Mouse (Mus musculus) spleen, adult 10 weeks (tissue): ENCODE data around the gene Atpaf2. TPM values are rescaled to one million over a fixed set of nuclear protein-coding genes. Genes with fewer than 3 reads are reported as not detected.

Source experiments
- polyA plus RNA-seq: library from polyadenylated mRNA; stranded (reverse); fragments of 350-450 nt; fragmentation: Illumina TruSeq; extraction: RNeasy Lipid Tissue Mini Kit (QIAGEN cat#74804); gene quantifications from one replicate; pipeline ENCODE4 v1.2.3, GENCODE M21; 2015; ENCODE audit warnings: low replicate concordance; ENCODE audit not compliant: insufficient read depth

Gene Atpaf2
- polyA plus RNA-seq = 24.9 TPM

DNA sequence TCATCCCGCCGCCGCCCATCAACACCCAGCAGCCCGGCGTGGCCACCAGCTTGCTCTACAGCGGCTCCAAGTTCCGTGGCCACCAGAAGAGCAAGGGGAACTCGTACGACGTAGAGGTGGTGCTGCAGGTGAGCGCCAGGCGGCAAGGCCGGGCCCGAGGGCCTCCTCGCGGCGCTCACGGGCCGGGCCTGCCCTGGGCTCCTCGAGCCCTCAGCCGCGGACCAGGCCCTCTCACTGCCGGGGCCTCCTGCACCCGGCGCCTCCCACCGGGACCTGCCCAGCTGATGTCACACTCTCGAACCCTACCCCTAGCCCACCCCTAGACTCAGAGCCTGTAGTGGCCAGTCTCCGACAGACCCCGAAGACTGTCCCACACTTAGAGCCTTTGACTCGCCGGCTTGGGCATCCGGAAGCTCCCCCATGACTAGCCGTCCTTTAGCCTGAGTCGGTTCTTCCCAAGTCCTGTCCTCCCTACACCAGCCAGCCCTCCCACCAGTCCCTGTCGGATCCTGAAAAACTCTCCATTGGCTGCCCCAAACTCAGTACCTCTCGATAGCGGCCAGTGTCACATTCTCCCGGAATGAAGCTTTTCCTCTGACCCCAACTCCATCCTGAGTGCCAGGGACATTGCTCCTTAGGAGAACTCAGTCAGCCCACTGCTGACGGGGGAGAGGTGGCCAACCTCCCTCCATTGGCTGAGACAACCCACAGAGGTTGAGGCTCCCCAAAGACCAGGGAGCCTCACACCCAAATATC lies at the start of gene Atpaf2:
TSS of gene Atpaf2 (minus strand) at position 741 of the 756 bp plus-strand sequence.

DNA sequence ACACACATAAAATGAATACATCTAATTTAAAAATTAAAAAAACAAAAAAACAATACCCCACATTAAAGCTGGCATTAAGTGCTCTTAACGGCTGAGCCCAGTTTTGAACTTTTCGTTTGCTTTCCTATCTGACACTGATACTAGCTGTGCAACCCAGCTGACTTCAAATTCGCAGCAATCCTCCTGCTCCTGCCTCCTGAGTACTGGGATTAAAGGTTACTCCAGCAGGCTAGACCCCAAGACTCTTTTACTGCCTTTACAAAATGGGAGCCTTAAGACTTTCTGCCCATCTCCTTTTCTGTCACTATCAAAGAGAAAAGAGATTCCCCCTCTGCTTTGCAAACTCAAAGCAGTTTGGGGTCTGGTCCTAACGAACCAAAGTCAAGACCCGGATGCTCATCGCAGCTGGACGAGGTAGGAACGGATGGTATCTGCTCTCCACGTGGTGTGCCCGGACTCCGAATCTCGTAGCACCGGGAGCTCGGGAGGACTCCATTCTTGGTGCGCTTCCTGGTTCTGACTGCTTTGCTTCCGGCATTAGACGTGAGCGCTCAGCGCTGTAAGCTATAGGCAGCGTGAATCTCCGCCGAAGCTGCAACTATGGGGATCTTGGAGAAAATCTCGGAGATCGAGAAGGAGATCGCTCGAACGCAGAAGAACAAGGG lies 36.0 kb upstream of the Atpaf2 start, which contains the start of gene Drg2:
TSS of gene Drg2 (plus strand) at position 512 of the 665 bp plus-strand sequence.

DNA sequence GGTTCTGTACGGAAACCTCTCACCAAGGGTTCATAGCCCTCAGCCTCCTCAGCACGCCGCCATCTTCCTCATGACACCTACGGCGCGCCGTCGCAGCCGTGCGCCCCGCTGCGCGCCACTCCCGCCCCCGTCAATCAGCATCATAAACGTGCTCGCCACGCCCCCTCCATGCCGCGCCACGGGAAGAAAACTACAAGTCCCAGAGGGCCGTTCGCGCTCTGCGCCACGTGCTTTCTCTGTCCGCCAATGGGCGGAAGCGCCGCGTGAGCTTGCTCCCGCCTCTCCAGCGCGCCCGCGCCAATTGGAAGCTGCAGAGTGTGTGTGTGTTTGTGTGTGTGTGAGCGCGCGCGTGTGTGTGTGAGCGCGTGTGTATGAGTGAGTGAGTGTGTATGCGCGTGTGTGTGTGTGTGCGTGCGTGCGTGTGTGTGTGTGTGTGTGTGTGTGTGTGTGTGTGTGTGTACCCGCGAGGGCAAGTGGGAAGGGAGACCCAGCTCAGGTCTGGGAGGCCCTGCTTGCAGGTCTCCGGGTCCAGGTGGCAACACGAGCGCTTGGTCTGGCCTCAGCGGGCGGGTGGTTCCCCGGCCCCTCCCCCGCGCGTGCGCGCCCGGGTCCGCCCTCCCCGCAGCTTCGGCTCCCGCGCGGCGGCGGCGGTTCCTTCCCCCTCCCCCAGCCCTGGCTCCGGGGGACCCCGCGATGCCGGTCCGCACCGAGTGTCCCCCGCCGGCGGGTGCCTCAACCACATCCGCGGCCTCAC lies 1.1 kb downstream of the Atpaf2 start, which contains the start of gene Gid4:
TSS of gene Gid4 (plus strand) at position 183 of the 754 bp plus-strand sequence.

DNA sequence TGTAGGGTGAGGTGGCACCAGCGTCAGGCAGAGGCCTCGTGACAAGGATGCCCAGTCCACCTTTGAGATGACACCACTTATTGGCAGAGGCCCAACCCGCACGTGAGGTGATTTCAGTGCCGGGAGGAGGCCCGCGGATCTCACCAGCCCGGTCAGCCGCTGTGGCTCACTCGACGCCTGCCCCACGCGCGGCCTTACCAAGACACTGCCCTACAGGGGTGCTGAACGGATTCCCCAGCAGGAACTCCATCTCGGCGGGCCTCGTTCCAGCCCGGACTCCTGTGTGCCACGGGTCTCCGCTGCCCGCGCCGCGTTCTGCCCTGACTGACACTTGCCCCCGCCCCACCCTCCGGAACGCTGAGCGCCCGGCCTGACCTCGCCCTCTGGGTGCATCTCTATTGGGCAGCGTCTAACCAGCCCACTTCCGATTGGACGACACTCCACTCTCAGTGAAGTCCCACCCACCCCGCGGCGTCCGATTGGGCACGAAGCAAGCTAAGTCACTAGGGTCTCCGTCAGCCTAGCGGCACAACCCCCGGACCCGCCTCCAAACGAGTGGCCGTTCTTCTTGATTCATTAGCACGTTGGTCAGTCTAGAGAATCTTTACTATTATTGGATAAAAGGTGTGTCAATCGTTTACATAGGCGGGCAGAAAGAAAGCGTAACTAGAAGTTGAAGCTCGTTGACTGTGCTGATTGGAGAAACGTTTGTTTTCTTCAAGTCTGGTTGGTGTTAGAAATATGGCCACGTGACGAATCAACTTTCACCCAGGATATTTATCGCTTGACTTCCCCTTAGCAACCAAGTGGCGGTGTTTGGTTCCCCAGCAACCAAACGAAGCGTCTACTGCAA lies 65.5 kb downstream of the Atpaf2 start, which contains the start of the genes Tom1l2 and Drc3:
TSS of gene Tom1l2 (minus strand) at position 347 of the 853 bp plus-strand sequence.
TSS of gene Drc3 (plus strand) at position 771 of the 853 bp plus-strand sequence.

Other genes with a start within 250 kb of the Atpaf2 start
- gene Srebf1, start 195.9 kb downstream of the Atpaf2 start, polyA plus RNA-seq = 19.8 TPM
- 21.1 TPM for gene Tom1l2, start 65.6 kb downstream of the Atpaf2 start, polyA plus RNA-seq
- gene Drc3, start 65.1 kb downstream of the Atpaf2 start, polyA plus RNA-seq = 0.36 TPM
- gene Gid4, start 1.3 kb downstream of the Atpaf2 start, polyA plus RNA-seq = 23.6 TPM
- gene Drg2, start 36.1 kb upstream of the Atpaf2 start, polyA plus RNA-seq = 37.8 TPM
- gene Myo15, start 50.9 kb upstream of the Atpaf2 start, polyA plus RNA-seq = 0.14 TPM
- gene Alkbh5, start 117.9 kb upstream of the Atpaf2 start, polyA plus RNA-seq = 38.1 TPM